Mouse (Mus musculus) midbrain, embryonic 12.5 days (tissue): ENCODE data around the gene Nt5c2. TPM values are rescaled to one million over a fixed set of nuclear protein-coding genes. Genes with fewer than 3 reads are reported as not detected.

Experiments used
- ATAC-seq: fragments of 200-750 bp; cut with Nextera tagmentation; 2 replicates; pipeline ENCODE4 v1.8.0; 2017; ENCODE audit warnings: low read depth, moderate TSS enrichment, moderate library complexity; ENCODE audit not compliant: low FRiP score
- H3K27ac ChIP-seq: fragments of 300-500 bp; sonication (generic); replicated peaks from 2 replicates; pipeline ENCODE4 v1.5.1; 2016; ENCODE audit warnings: mild to moderate bottlenecking
- H3K27me3 ChIP-seq: fragments of 300-500 bp; sonication (generic); 2 replicates; pipeline ENCODE4 v1.6.1; 2016; ENCODE audit warnings: mild to moderate bottlenecking
- H3K36me3 ChIP-seq: fragments of 300-500 bp; sonication (generic); 2 replicates; pipeline ENCODE4 v1.6.1; 2016
- H3K4me1 ChIP-seq: fragments of 300-500 bp; sonication (generic); 2 replicates; pipeline ENCODE4 v1.6.1; 2016
- H3K4me2 ChIP-seq: fragments of 300-500 bp; sonication (generic); replicated peaks from 2 replicates; pipeline ENCODE4 v1.6.1; 2016; ENCODE audit warnings: mild to moderate bottlenecking, moderate library complexity
- H3K4me3 ChIP-seq: fragments of 300-500 bp; sonication (generic); 2 replicates; pipeline ENCODE4 v1.5.1; 2016; ENCODE audit warnings: mild to moderate bottlenecking
- H3K9ac ChIP-seq: fragments of 300-500 bp; sonication (generic); replicated peaks from 2 replicates; pipeline ENCODE4 v1.6.1; 2016; ENCODE audit warnings: mild to moderate bottlenecking, moderate library complexity
- H3K9me3 ChIP-seq: fragments of 300-500 bp; sonication (generic); 2 replicates; pipeline ENCODE4 v1.6.1; 2016; ENCODE audit warnings: mild to moderate bottlenecking
- WGBS: fragments of 180-500 bp; shearing (Covaris S2); methylation state at CpG from one replicate; pipeline ENCODE4 v1.1.7; 2016; 5-methylcytosine and 5-hydroxymethylcytosine counted together
- polyA plus RNA-seq: library from polyadenylated mRNA; unstranded; fragments of >200 nt; fragmentation: Nextera tagmentation; extraction: Ambion mirVana; gene quantifications from 2 replicates; pipeline ENCODE4 v1.2.1, GENCODE M21; 2016

Gene Nt5c2
- polyA plus RNA-seq, 1 experiment from 2014 or later: 84.8 TPM

DNA sequence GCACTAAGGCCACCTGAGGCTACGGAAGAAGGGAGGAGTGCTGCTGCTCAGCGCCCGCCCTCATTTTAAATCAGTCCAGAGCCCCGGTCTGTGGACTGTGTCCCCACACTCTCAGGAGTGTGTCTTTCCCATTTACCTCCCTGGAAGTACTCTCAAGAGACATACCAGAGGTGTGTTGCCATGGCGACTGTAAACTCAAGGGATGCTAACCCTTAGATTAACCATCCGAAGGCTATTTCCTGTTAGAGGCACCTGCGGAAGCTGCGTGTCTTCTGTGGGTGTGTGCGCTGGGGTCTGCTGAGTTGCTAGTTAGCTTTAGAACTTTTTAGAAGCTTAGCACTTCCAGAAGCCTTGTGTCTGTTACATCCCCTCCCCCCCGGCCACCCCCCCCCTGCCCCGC lies 145.9 kb downstream of the Nt5c2 start:
- whole genome bisulfite sequencing: 59% methylated on average over 11 of the region's 11 CpGs
- ATAC-seq: no peak

DNA sequence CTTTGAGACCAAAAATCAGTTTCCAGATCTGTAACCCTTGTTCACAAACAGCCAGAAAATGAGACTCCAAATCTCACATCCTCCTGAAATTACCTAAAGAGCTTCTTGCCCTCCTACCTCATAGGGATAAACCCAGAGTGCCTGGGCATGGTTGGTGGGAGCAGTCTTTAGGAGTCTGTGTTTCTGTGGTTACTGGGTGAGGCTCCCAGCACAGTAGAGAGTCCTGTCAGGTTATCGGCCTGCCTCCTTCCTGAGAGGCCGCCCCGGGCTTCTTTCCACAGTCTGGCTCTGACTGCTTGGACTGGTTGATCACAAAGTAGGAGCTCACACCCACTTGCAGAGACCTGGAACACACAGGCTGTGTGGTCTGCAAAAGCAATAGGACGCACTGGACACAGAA lies 149.6 kb downstream of the Nt5c2 start:
- WGBS: 93% methylated on average over 4 of the region's 4 CpGs
- Histone ChIP-seq H3K4me2 (no peak overlapping the region), H3K36me3 (no peaks in the 10 kb centered on the region), H3K4me1 (no peaks in the 10 kb centered on the region; the same call in 1 of the 2 replicates), H3K27me3 (no peaks in the 10 kb centered on the region), H3K9ac (no peak overlapping the region), H3K4me3 (no peak overlapping the region), H3K9me3 (no peaks in the 10 kb centered on the region), H3K27ac (no peak overlapping the region)
- no peak for ATAC-seq

More for the DNA sequence above, 145.9 kb downstream of the Nt5c2 start:
- Histone ChIP-seq H3K27ac (no peak overlapping the region), H3K4me3 (no peak overlapping the region), H3K4me1 (no peaks in the 10 kb centered on the region; the same call in 1 of the 2 replicates), H3K4me2 (no peak overlapping the region), H3K36me3 (no peaks in the 10 kb centered on the region), H3K27me3 (no peaks in the 10 kb centered on the region), H3K9ac (no peak overlapping the region), H3K9me3 (no peaks in the 10 kb centered on the region)

DNA sequence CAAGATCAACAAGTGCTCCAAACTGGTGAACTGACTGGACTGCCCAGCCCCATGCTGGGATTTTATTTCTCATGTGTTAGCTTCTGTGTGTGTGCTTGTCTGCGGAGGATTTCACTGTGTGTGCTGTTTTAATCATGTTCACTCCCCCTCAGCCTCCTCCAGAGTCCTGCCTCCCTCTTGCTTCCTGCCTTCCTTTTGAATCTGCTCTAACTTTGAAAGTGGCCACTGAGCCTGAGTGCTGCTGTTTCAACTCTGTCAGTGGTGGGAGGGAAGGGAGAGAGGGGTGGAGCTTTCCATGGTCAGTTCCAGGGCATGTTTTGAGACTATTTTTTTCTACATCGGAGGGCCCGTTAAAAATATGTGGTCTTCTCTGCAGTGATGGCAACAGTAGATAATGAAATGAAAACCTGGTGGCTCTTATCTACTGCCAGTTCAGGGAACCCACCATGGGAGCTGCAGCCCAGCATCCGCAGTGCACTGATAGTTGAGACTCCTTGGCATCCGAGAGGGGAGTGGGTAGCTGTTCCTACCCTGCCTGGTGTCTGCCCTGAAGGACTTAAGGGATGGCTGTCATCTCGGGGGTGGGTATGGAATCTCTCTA lies 150.1 kb downstream of the Nt5c2 start:
- Histone ChIP-seq H3K4me3 (no peak overlapping the region), H3K4me2 (no peak overlapping the region), H3K4me1 (no peaks in the 10 kb centered on the region; the same call in 1 of the 2 replicates), H3K9me3 (no peaks in the 10 kb centered on the region), H3K27me3 (no peaks in the 10 kb centered on the region), H3K9ac (no peak overlapping the region), H3K27ac (no peak overlapping the region), H3K36me3 (no peaks in the 10 kb centered on the region)
- no peak for ATAC-seq
- 73% methylated on average over 6 of the region's 6 CpGs for WGBS

DNA sequence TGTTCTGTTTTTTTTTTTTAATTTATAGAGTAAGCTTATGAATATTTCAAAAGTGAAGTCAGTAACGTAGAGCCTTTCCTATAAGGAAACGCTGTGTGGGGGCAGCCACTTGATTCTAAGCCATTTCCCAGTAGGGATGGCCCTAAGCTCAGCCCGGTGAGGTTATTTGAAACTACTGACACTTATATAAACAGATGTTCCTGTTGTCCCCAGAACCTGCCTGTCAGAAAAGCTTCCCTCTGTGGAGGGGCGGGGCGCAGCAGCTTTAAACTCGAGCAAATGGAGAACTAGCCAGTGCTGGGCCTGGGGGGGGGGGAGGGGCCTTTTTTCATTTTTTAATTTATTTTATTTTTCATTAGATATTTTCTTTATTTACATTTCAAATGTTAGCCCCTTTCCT lies 150.9 kb downstream of the Nt5c2 start:
- no peak for ATAC-seq
- H3K9me3 ChIP-seq: no peaks in the 10 kb centered on the region
- H3K4me1 ChIP-seq: no peaks in the 10 kb centered on the region; the same call in 1 of the 2 replicates
- WGBS: 57% methylated on average over 6 of the region's 6 CpGs
- no peak overlapping the region for H3K9ac ChIP-seq
- H3K27me3 ChIP-seq: no peaks in the 10 kb centered on the region
- no peaks in the 10 kb centered on the region for H3K36me3 ChIP-seq
- no peak overlapping the region for H3K27ac ChIP-seq
- no peak overlapping the region for H3K4me2 ChIP-seq
- no peak overlapping the region for H3K4me3 ChIP-seq

DNA sequence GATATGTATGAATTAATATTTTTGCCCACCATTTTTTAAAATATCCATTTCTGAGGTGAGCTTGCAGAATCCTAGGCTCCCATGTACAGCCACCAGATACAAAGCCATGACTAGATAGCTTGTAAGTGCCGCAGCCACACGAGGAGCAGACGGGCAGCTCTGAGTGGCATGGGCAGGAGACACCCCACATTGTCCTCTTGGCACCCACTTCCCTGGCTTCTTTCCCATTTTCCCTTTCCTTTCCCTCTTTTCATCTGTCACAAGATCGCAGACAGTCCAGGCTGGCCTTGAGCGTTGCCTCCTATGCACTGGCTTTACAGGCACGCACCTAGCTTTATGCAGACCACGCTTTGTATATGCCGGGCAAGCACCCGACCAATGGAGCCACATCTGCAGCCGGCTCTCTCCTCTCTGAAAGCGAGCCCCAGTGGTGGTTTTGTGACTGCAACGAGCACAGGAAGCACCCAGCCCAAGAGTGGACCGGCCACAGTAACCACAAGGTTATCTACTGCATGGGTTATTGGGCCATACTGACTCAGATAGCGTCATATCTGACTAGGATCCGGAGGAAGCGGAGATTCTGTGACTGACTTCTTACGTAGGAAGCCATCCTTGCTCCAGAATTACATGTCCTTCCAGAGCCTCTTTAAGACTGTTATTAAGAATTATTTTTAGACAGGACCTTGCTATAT lies 151.6 kb downstream of the Nt5c2 start:
- Histone ChIP-seq H3K27me3 (no peaks in the 10 kb centered on the region), H3K4me1 (no peaks in the 10 kb centered on the region), H3K27ac (no peak overlapping the region), H3K9me3 (no peaks in the 10 kb centered on the region), H3K9ac (no peak overlapping the region), H3K4me2 (no peak overlapping the region), H3K4me3 (no peak overlapping the region), H3K36me3 (no peaks in the 10 kb centered on the region)
- no peak for ATAC-seq
- WGBS: 88% methylated on average over 17 of the region's 17 CpGs

DNA sequence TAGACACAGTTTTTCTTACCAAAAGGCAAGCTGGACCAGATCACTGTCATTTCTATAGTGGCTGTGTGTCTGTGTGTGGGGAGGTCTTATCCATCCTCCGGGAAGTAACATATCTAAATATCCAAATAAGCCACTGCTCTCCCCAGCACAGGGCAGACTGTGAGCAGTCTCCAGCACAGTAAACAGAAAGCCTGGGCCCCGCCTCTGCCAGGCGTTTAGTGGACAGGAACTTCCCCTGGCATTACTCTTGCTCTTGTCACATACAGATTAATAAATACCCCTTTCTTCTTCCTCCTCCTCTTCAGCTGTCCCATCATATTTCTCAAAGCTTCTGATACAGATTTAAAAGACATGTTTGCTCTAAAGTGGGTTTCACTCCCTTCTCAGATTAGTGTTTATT lies 152.4 kb downstream of the Nt5c2 start:
- H3K9me3 ChIP-seq: no peaks in the 10 kb centered on the region
- no peak overlapping the region for H3K9ac ChIP-seq
- H3K4me3 ChIP-seq: no peak overlapping the region
- H3K4me1 ChIP-seq: peaks cover 2% of the 10 kb centered on the region; the same call in 1 of the 2 replicates
- no peaks in the 10 kb centered on the region for H3K36me3 ChIP-seq
- 76% methylated on average over 3 of the region's 3 CpGs for WGBS
- no peak overlapping the region for H3K27ac ChIP-seq
- H3K27me3 ChIP-seq: no peaks in the 10 kb centered on the region
- no peak for ATAC-seq
- no peak overlapping the region for H3K4me2 ChIP-seq

DNA sequence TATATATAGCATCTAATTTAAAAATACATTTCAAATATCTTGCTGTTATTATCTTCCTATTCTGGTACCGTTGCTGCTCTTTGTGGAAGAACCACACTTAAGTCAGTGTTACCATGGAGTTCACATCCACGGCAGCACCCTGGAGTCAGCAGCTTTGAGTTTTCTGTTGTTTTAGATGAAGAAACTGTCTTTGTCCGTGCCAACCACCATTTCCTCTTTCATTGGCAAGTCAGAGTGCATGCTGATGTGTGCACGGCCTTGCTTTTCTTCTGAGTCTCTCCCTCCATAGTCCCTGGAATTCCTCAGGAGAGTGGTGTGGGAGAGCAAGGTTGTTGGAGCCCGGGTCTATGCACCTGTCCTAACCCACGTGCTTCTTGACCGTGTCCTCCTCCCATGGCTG lies 156.8 kb downstream of the Nt5c2 start:
- H3K9me3 ChIP-seq: no peaks in the 10 kb centered on the region
- no peak overlapping the region for H3K9ac ChIP-seq
- H3K36me3 ChIP-seq: no peaks in the 10 kb centered on the region
- no peak overlapping the region for H3K4me3 ChIP-seq
- no peak overlapping the region for H3K4me2 ChIP-seq
- ATAC-seq: no peak
- peaks cover 20% of the 10 kb centered on the region for H3K4me1 ChIP-seq
- no peak overlapping the region for H3K27ac ChIP-seq
- H3K27me3 ChIP-seq: no peaks in the 10 kb centered on the region
- WGBS: 87% methylated on average over 7 of the region's 7 CpGs

DNA sequence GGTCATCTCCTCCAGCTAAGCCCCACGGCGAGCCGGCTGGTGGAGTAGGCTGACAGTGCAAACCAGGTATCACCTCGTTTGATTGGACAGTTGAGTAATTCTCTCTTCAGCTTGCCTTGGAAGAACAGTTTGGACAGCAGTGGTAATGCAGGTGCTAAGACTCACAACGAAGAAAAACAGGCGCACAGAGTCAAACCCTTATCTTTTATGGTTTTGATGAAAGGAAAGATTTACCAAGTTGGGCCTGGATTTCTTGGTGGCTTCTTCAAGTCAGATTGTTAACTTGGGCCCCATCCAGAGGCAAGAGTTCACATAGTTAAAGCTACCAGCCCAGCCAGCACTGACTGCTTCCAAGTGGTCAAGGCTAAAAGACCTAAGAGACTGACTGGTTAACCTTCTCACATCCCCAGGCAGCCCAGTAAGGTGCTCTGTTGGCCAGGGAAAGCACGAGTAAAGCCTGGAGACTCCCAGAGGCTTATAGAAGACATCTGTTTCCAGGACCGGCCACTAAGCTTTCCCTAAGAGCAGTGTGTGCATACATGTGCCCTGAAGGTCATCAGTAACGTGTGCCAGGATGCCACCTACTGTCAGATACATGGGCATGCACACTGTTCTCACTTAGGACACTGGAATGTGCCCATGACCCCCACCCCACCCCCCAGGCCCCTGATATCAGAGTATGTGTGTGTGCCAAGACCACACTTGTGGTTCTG lies 157.5 kb downstream of the Nt5c2 start:
- no peak for ATAC-seq
- no peaks in the 10 kb centered on the region for H3K36me3 ChIP-seq
- H3K4me2 ChIP-seq: peak overlapping the region; percentile 7; the same call in 1 of the 2 replicates
- peaks cover 20% of the 10 kb centered on the region for H3K4me1 ChIP-seq
- peak overlapping the region; percentile 10 for H3K27ac ChIP-seq
- H3K27me3 ChIP-seq: no peaks in the 10 kb centered on the region
- no peak overlapping the region for H3K9ac ChIP-seq
- no peak overlapping the region for H3K4me3 ChIP-seq
- 64% methylated on average over 9 of the region's 9 CpGs for WGBS
- H3K9me3 ChIP-seq: no peaks in the 10 kb centered on the region

DNA sequence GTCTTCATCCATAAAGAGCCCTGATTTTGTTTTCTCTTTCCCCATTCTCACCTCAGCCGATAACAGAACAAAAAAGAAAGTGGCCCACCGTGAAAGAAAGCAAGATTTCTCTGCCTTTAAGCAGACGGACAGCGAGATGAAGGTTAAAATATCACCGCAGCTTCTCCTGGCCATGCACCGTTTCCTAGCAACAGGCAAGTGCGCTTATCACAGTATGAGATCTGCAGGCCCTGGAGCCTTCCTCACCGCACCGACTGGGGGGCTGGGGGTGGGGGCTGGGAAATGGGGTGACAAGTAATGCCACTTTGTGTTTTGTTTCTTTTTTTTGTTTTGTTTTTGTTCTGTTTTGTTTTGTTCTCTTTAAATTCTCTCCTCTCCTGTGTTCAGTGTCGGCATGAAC lies 158.2 kb downstream of the Nt5c2 start:
- no peak overlapping the region; the same call in 1 of the 2 replicates for H3K9ac ChIP-seq

DNA sequence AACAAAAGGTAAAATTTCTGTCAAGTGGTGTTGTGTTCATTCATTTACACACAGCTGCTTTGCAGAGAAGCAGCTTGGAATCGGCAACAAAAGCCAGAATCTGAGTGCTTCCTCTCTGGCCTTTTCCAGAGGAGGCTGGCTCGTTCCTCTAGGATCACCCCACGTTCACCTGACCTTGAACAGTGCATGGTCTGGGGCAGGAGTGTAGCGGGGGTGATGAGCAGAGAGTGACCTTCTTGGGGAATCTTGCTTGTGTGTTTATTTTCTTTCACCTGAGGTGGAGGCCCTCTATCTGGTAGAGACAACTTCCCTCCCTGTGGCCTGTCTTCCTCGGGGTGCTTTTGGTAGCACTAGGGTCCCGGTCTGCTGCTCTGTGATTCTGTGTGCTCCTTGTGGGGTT lies 158.7 kb downstream of the Nt5c2 start:
- H3K9ac ChIP-seq: no peak overlapping the region
- no peaks in the 10 kb centered on the region for H3K27me3 ChIP-seq
- H3K27ac ChIP-seq: peak overlapping the region; percentile 68
- peaks cover 20% of the 10 kb centered on the region for H3K4me1 ChIP-seq
- no peak overlapping the region for H3K4me2 ChIP-seq
- no peaks in the 10 kb centered on the region for H3K9me3 ChIP-seq
- no peak for ATAC-seq
- no peak overlapping the region for H3K4me3 ChIP-seq
- 53% methylated on average over 6 of the region's 6 CpGs for WGBS
- H3K36me3 ChIP-seq: no peaks in the 10 kb centered on the region

More for the DNA sequence above, 158.2 kb downstream of the Nt5c2 start:
- Histone ChIP-seq H3K27ac (peak overlapping the region; percentile 68), H3K4me2 (peak overlapping the region; percentile 7), H3K36me3 (no peaks in the 10 kb centered on the region), H3K4me3 (no peak overlapping the region), H3K27me3 (no peaks in the 10 kb centered on the region), H3K4me1 (peaks cover 20% of the 10 kb centered on the region), H3K9me3 (no peaks in the 10 kb centered on the region)
- 12% methylated on average over 10 of the region's 10 CpGs for WGBS
- ATAC-seq: no peak

DNA sequence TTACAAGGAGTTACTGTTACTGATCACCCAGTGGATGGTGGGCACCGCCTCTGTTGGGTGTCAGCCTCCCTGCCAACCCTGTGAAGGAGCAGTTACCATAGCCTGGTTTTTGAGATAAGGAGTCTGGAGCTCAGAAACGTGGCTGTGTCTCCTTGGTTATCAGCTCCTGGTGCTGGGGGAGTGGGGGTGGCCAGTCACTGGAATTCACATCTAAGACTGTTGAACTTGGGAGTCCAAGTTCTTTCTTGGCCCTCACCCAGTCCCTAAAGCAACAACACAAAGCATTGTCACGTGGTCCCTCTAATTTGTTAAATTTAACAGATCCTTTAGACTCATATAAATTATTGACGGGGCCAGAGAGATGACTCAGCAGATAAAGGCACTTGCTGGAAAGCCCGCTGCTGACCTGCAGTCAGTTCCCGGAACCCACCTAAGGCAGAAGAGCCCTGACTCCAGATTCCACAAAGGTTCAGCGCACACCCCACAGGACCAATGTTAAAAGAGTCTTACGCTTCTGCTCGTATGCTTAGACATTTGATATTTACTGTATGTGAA lies 165.4 kb downstream of the Nt5c2 start:
- no peak overlapping the region for H3K9ac ChIP-seq
- WGBS: 86% methylated on average over 9 of the region's 9 CpGs
- peaks cover 8% of the 10 kb centered on the region for H3K4me1 ChIP-seq
- no peaks in the 10 kb centered on the region for H3K36me3 ChIP-seq
- H3K9me3 ChIP-seq: no peaks in the 10 kb centered on the region
- H3K27me3 ChIP-seq: no peaks in the 10 kb centered on the region
- no peak for ATAC-seq
- H3K4me3 ChIP-seq: no peak overlapping the region
- H3K4me2 ChIP-seq: no peak overlapping the region
- no peak overlapping the region for H3K27ac ChIP-seq
